Mouse (Mus musculus) lung, postnatal 0 days (tissue): ENCODE results near the gene Sync.

Source experiments
- CTCF ChIP-seq: IDR thresholded peaks from 2 replicates; pipeline ENCODE4 v1.5.1; 2016; ENCODE audit warnings: antibody characterized with exemption, mild to moderate bottlenecking
- EP300 ChIP-seq: IDR thresholded peaks from 2 replicates; pipeline ENCODE4 v1.6.1; 2016; ENCODE audit warnings: antibody characterized with exemption, mild to moderate bottlenecking, control low read depth

DNA sequence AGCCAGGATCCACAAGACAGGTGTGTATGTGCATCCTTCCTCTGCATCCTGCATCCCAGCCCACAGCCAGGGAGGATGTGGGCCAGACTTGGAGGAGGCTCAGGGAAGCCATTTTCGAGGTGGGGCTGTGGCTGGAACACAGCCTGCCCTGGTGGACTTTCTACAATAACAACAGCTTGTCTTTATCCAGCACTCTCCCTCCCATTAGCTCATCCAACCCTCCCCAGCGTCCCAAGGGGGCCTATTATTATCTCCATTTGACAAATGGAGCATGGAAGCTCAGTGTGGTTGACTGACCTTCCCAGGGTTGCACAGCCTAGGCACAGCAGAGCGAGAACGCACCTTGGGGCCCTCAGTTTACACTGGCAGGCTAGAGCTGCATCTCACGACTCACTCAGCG is 26.7 kb upstream of the Sync start:
- no peak for TF ChIP-seq CTCF
- no peak for TF ChIP-seq EP300
